Mouse (Mus musculus) liver, postnatal 0 days (tissue): ENCODE results near the gene Rims4. TPM values are rescaled to one million over a fixed set of nuclear protein-coding genes. Genes with fewer than 3 reads are reported as not detected.
A peak's percentile ranks its signal among the peaks of the same experiment; 100 is the strongest.

ENCODE experiments used
- ATAC-seq: fragments of 200-750 bp; cut with Nextera tagmentation; 2 replicates; pipeline ENCODE4 v1.8.0; 2017; ENCODE audit warnings: mild to moderate bottlenecking, moderate library complexity
- DNase-seq: peaks from one replicate; pipeline ENCODE4 v3.0.0-alpha.2; 2016
- H3K27ac ChIP-seq: fragments of 300-500 bp; sonication (generic); 2 replicates; pipeline ENCODE4 v1.5.1; 2014; ENCODE audit warnings: antibody characterized with exemption, moderate library complexity, mild to moderate bottlenecking, low read depth
- H3K27me3 ChIP-seq: fragments of 300-500 bp; sonication (generic); 2 replicates; pipeline ENCODE4 v1.6.1; 2014; ENCODE audit warnings: low read length, control low read depth, mixed read lengths; ENCODE audit not compliant: insufficient read depth
- H3K36me3 ChIP-seq: fragments of 300-500 bp; sonication (generic); replicated peaks from 2 replicates; pipeline ENCODE4 v1.6.1; 2014; ENCODE audit warnings: mild to moderate bottlenecking, control low read depth, low read length, moderate library complexity, mixed read lengths; ENCODE audit not compliant: insufficient read depth
- H3K4me1 ChIP-seq: fragments of 300-500 bp; sonication (generic); 2 replicates; pipeline ENCODE4 v1.6.1; 2014; ENCODE audit warnings: antibody characterized with exemption, mild to moderate bottlenecking, control low read depth; ENCODE audit not compliant: insufficient read depth
- H3K4me2 ChIP-seq: fragments of 300-500 bp; sonication (generic); 2 replicates; pipeline ENCODE4 v1.6.1; 2014; ENCODE audit warnings: low read depth, mild to moderate bottlenecking, low read length, moderate library complexity, mixed read lengths
- H3K4me3 ChIP-seq: fragments of 300-500 bp; sonication (generic); 2 replicates; pipeline ENCODE4 v1.5.1; 2014; ENCODE audit warnings: low read depth, low read length
- H3K9ac ChIP-seq: fragments of 300-500 bp; sonication (generic); replicated peaks from 2 replicates; pipeline ENCODE4 v1.6.1; 2014; ENCODE audit warnings: mild to moderate bottlenecking, moderate library complexity
- H3K9me3 ChIP-seq: fragments of 300-500 bp; sonication (generic); 2 replicates; pipeline ENCODE4 v1.6.1; 2016; ENCODE audit warnings: mild to moderate bottlenecking, control low read depth, low read length, mixed read lengths
- CTCF ChIP-seq: sonication (generic); IDR thresholded peaks from 2 replicates; pipeline ENCODE4 v1.5.1; 2016; ENCODE audit warnings: antibody characterized with exemption, low read depth
- EP300 ChIP-seq: IDR thresholded peaks from 2 replicates; pipeline ENCODE4 v1.6.1; 2016; ENCODE audit warnings: antibody characterized with exemption, low read depth, mild to moderate bottlenecking
- WGBS: fragments of 180-500 bp; shearing (Covaris S2); extraction: QIAGEN DNeasy Blood & Tissue Kit; methylation state at CpG from one replicate; pipeline ENCODE4 v1.1.7; 2014; ENCODE audit not compliant: insufficient replicate concordance; 5-methylcytosine and 5-hydroxymethylcytosine counted together
- polyA plus RNA-seq: library from polyadenylated mRNA; unstranded; fragments of >200 nt; fragmentation: Nextera tagmentation; extraction: Ambion mirVana; gene quantifications from 2 replicates; pipeline ENCODE4 v1.2.1, GENCODE M21; 2015

The Rims4 gene
- polyA plus RNA-seq, 1 experiment from 2014 or later, result 1.1 TPM

DNA sequence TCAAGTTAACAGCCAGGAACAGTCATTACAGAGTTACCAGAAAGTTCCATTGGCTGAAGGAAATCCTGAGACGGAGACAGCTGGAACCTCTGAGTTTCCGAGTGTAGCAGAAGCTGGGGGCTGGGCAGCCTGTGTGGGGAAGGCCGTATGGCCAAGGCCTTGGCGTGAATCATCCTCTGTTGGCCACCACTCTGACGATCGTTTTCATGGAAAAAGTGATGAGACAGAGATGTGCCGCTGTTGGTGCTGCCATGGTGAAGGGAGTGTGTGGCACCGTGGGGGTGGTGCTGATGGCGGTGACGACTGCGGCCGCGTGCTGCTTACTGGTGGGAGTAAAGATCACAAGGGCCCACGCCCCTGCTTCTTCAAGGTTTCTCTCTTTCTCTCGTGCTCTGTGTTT is 27.7 kb upstream of the Rims4 start:
- WGBS, result 80% methylated on average over 15 of the region's 15 CpGs
- no peaks in the 10 kb centered on the region for H3K36me3 ChIP-seq
- no peak overlapping the region for H3K4me2 ChIP-seq
- no peak overlapping the region for H3K27ac ChIP-seq
- TF ChIP-seq CTCF (no peak), EP300 (no peak)
- no peaks in the 10 kb centered on the region for H3K27me3 ChIP-seq
- no peaks in the 10 kb centered on the region for H3K4me1 ChIP-seq
- H3K9me3 ChIP-seq, result no peaks in the 10 kb centered on the region
- DNase-seq (no peak), ATAC-seq (no peak)
- H3K4me3 ChIP-seq, result no peak overlapping the region
- H3K9ac ChIP-seq, result no peak overlapping the region

DNA sequence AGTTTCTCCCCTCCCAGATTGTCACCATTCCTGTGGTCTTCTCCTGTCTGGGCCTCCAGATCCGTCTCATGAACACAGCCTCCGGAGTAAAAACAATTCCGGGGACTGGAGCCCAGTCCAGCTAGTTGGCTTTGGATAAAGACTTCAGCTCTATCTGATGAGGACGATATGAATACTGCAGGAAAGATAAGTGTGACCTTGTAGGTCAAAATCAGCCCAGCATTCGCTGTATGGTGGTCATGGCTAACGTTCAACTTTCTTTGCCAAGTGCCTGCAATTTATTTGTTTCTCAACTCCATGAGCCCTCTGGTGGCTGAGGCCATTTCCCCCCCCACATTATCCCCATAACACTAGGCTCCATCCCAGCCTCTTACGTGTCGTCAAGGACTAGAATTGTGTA is 26.0 kb upstream of the Rims4 start:
- 70% methylated on average over 8 of the region's 8 CpGs for WGBS
- no peak for ATAC-seq
- no peak overlapping the region for H3K4me2 ChIP-seq
- no peak for DNase-seq
- no peak overlapping the region for H3K4me3 ChIP-seq
- H3K27me3 ChIP-seq, result no peaks in the 10 kb centered on the region
- no peak overlapping the region for H3K9ac ChIP-seq
- H3K9me3 ChIP-seq, result no peaks in the 10 kb centered on the region
- TF ChIP-seq EP300 (no peak), CTCF (0 out of 2 replicates have a peak, but pooled peaks have one; percentile 8)
- H3K27ac ChIP-seq, result no peak overlapping the region
- no peaks in the 10 kb centered on the region for H3K4me1 ChIP-seq
- H3K36me3 ChIP-seq, result no peaks in the 10 kb centered on the region

DNA sequence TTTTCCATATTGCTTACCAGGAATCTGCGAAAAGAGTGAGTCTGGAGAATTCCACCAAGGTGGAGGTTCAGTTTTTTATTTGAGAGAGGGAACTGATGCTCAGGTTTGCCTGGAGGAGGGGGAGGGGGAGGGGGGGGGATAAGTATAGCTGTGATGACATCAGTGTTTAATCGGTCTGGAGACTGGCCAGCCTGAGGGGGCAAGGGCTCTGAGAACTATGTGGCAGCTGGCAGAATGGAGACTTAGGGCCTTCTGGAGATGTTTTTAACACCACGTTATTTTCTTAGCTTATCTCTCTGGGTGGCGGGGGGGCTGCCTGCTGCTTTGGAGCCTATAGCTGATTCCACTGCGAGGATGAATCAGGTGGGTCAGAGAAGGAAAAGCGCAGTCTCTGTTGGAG is 24.6 kb upstream of the Rims4 start:
- Histone ChIP-seq H3K4me3 (no peak overlapping the region), H3K9ac (no peak overlapping the region), H3K9me3 (no peaks in the 10 kb centered on the region), H3K4me1 (no peaks in the 10 kb centered on the region), H3K27me3 (no peaks in the 10 kb centered on the region), H3K27ac (no peak overlapping the region), H3K4me2 (no peak overlapping the region), H3K36me3 (no peaks in the 10 kb centered on the region)
- ATAC-seq, result no peak
- WGBS, result 59% methylated on average over 6 of the region's 6 CpGs
- no peak for DNase-seq
- TF ChIP-seq CTCF (no peak), EP300 (no peak)

DNA sequence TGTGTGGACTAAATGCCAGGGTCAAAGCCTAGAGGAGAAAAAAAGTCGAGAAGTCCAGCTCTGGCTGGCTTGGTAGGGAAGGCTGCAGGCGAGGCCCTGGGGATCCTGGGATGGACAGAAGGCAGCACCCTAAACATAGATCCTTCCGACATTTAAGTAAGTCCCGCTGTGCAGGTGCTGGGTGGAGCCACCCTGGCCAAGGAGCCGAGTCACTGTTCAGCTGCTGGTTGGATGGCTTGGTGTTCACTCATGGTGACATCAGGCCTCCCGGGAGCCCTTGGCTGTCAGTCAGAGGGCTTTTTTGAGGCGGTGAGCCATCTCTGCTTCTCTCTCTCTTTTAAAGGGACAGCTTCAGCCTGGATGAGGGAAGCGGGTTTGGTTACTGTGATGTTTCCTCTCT is 21.0 kb upstream of the Rims4 start:
- 32% methylated on average over 8 of the region's 8 CpGs for WGBS
- H3K27ac ChIP-seq, result no peak overlapping the region
- H3K9me3 ChIP-seq, result no peaks in the 10 kb centered on the region
- ATAC-seq (no peak), DNase-seq (no peak)
- H3K4me1 ChIP-seq, result no peaks in the 10 kb centered on the region
- no peaks in the 10 kb centered on the region for H3K27me3 ChIP-seq
- no peak overlapping the region for H3K4me3 ChIP-seq
- no peak overlapping the region for H3K4me2 ChIP-seq
- TF ChIP-seq CTCF (no peak), EP300 (no peak)
- no peaks in the 10 kb centered on the region for H3K36me3 ChIP-seq
- H3K9ac ChIP-seq, result no peak overlapping the region

DNA sequence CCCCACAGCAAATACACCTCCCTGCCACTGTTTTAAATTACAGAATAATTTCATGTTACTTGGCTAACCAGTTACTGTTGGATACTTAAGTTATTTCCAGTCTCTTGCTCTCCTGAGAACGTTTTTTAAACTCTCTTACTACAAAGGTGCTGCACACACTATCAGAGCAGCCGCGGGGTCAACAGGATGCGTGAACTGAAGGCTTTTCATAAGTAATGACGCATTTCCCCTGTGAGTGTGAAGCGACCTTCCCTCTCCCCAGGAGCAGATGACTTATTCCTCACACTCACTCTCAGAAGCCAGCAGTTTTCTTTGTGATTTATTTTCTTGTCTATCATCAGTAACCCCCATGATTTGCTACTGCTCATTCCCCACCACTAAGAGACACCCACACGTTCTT is 13.7 kb upstream of the Rims4 start:
- no peak for ATAC-seq
- H3K4me2 ChIP-seq, result no peak overlapping the region
- H3K36me3 ChIP-seq, result no peaks in the 10 kb centered on the region
- no peak for DNase-seq
- TF ChIP-seq EP300 (no peak), CTCF (no peak)
- no peaks in the 10 kb centered on the region for H3K9me3 ChIP-seq
- H3K4me3 ChIP-seq, result no peak overlapping the region
- WGBS, result 29% methylated on average over 7 of the region's 7 CpGs
- H3K27ac ChIP-seq, result no peak overlapping the region
- no peak overlapping the region for H3K9ac ChIP-seq
- H3K27me3 ChIP-seq, result 0 out of 2 replicates have a peak, but pooled peaks cover 2% of the 10 kb centered on the region
- H3K4me1 ChIP-seq, result no peaks in the 10 kb centered on the region; the same call in 1 of the 2 replicates

DNA sequence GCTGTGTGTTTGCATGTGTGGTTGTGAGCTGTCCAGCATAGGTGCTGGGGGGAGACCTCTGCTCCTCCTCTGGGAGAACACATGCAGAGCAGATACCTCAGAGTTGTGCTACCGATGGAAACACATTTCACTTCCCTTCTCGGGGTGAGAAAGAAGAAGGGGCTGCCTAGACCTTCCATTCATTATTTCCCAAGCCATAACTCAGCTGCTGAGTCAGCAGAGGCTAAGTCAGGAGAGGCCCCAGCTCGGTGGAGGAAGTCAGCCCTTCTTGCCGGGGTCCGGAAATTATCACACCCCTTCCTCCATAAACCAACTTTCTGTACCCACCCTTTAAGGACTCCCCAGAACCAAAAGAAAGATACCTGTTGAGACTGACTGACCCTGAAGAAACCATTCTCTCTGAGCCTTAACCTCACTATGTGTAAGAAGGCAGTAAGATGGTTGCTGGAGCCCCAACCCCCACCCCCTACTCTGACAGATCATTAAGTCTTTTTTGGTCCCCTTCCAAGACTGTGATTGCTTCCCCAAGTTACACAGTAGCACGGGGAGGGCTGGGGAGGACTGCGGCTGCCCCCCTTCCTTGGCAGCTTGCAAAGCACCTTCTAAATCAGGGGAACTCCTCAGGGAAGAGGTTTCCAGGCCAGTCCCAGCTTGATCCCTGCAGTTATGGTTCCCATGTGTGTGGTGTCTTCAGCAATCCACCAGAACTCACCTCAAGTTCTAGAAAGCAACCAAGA is 10.1 kb upstream of the Rims4 start:
- no peaks in the 10 kb centered on the region for H3K36me3 ChIP-seq
- H3K4me1 ChIP-seq, result no peaks in the 10 kb centered on the region; the same call in 1 of the 2 replicates
- H3K27ac ChIP-seq, result no peak overlapping the region
- no peak overlapping the region for H3K4me3 ChIP-seq
- WGBS, result 27% methylated on average over 7 of the region's 7 CpGs
- no peak for ATAC-seq
- no peak for DNase-seq
- no peak overlapping the region for H3K9ac ChIP-seq
- no peak overlapping the region for H3K4me2 ChIP-seq
- H3K9me3 ChIP-seq, result no peaks in the 10 kb centered on the region
- 0 out of 2 replicates have a peak, but pooled peaks cover 2% of the 10 kb centered on the region for H3K27me3 ChIP-seq
- TF ChIP-seq CTCF, result no peak

DNA sequence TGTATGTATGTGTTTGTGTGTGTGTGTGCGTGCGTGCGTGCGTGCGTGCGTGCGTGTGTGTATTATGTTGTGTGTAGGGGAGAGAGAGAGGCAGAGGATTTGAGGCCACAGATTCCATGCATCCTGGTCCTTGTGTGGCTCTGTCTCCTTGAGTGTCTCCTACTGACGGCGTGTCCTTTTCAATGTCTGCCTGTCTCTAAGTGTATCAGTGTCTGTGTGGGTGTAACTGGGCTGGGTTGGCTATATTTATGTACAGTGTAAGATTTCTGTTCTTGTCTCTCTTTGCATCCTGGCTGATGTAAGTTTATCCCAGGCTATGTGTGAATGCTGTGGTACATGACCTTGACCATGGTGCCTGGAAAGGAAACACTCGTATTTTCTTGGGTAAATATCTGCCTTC is 6.6 kb upstream of the Rims4 start:
- H3K4me2 ChIP-seq, result no peak overlapping the region
- 80% methylated on average over 10 of the region's 10 CpGs for WGBS

More for the DNA sequence above, 6.6 kb upstream of the Rims4 start:
- Histone ChIP-seq H3K4me3 (no peak overlapping the region), H3K36me3 (no peaks in the 10 kb centered on the region), H3K9me3 (no peaks in the 10 kb centered on the region), H3K27ac (no peak overlapping the region), H3K9ac (no peak overlapping the region), H3K27me3 (peaks cover 5% of the 10 kb centered on the region), H3K4me1 (no peaks in the 10 kb centered on the region; the same call in 1 of the 2 replicates)
- no peak for TF ChIP-seq EP300
- no peak for TF ChIP-seq CTCF
- DNase-seq (no peak), ATAC-seq (no peak)
